Mouse (Mus musculus): ENCODE results near the gene Mxd1. TPM values are rescaled to one million over a fixed set of nuclear protein-coding genes. Genes with fewer than 3 reads are reported as not detected.

Mxd1 gene
- polyA plus RNA-seq, 1 experiment: 11.9 TPM

DNA sequence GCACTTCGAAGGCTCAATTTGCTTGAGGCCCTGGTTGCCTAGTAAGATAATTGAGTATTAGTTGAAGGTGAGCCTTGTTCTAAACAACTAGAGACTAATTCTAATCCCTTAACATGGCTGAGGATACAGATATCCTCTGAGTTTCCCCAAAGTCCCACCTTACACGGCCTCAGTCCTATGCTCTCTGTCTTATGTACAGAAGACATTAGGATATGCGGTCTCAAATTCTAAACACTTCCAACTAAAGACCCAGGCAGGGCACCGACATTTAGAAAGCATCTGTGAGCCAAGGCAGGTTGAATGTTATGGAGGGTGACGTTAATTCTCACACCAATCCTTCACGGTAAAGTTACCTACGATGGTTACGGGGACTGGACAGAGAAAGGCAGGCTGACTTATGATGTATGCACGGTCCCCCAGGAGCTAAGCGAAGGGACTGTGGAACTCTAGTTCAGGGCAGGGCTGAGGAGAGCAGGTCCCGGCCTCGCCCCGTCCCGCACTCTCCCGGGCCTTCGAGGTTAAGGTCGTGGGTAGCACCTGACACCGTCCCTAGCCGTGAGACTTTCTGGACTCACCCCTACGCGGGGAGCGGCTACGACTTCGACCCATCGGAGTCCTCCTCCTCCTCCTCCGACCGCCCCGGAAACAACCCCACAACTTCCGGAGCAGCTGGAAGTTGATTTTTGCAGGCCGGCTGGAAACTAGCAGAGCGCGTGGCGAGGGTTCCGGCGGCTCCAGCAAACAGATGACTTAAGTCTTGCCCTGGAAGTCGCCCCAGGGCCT is 15.1 kb upstream of the Mxd1 start, which contains the start of gene Snrnp27:
TSS of gene Snrnp27 (minus strand) at position 651 of the 783 bp plus-strand sequence.
- no peak for TF ChIP-seq TAL1 (IDR thresholded peaks at IDR 0.05; ENCODE audit: low read length)
- no peak for TF ChIP-seq GATA1 (IDR thresholded peaks at IDR 0.05; ENCODE audit: low read length)
- H3K9me3 ChIP-seq (ENCODE audit: control insufficient read depth, low read length): no peaks in the 10 kb centered on the region
- peaks cover 41% of the 10 kb centered on the region for H3K36me3 ChIP-seq (ENCODE audit: control insufficient read depth)

DNA sequence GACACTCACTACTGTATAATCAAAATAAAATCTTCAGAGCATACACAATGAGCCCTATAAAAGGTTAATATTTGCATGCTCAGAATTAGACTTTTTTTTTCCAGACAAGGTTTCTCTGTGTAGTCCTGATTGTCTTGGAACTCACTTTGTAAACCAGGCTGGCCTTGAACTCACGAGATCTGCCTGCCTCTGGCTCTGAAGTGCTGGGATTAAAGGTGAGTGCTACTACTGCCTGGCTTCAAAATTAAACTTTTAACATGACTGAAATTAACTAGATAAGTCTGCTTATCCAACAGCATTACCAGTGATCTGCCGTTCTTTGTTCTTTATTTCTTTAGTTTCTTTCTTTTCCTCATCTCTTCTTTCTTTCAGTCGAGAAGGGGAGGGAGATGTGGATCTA is 12.3 kb upstream of the Mxd1 start:
- no peaks in the 10 kb centered on the region for H3K9me3 ChIP-seq (ENCODE audit: control insufficient read depth, low read length)
- peaks cover 23% of the 10 kb centered on the region for H3K4me1 ChIP-seq (ENCODE audit: control insufficient read depth)
- no peak overlapping the region for H3K4me3 ChIP-seq (replicated peaks)
- TF ChIP-seq TAL1 (IDR thresholded peaks at IDR 0.05; ENCODE audit: low read length): no peak
- no peak for TF ChIP-seq GATA1 (IDR thresholded peaks at IDR 0.05; ENCODE audit: low read length)
- H3K36me3 ChIP-seq (ENCODE audit: control insufficient read depth): peaks cover 67% of the 10 kb centered on the region
- H3K27me3 ChIP-seq (ENCODE audit: control insufficient read depth): 0 out of 2 replicates have a peak, but pooled peaks cover 2% of the 10 kb centered on the region

More for the DNA sequence above, 15.1 kb upstream of the Mxd1 start, which contains the start of gene Snrnp27:
- H3K27me3 ChIP-seq (ENCODE audit: control insufficient read depth): 0 out of 2 replicates have a peak, but pooled peaks cover 2% of the 10 kb centered on the region
- peaks cover 29% of the 10 kb centered on the region for H3K4me1 ChIP-seq (ENCODE audit: control insufficient read depth)
- H3K4me3 ChIP-seq (replicated peaks): peak within 1 kb of the TSS; percentile 75

DNA sequence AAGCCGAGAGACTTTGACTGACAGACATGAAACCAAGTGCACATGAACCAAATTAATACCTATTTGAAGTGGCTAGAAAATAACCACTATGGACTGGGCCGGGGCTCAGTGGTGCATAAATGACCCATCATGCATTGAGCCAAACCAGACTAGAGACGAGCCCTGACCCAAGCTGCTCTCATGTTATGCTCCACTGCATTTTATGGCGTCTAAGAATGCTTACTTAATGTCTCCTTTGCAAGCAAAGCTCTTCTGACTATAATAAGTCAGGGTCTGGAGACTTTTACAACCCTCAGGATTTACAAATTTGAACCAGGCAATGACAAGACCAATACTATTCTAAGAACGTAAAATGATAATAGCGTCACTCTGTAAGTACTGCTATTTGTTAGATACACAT is 9.4 kb upstream of the Mxd1 start:
- H3K4me3 ChIP-seq (replicated peaks): no peak overlapping the region
- TF ChIP-seq GATA1 (IDR thresholded peaks at IDR 0.05; ENCODE audit: low read length): no peak
- TF ChIP-seq TAL1 (IDR thresholded peaks at IDR 0.05; ENCODE audit: low read length): no peak
- H3K27me3 ChIP-seq (ENCODE audit: control insufficient read depth): no peaks in the 10 kb centered on the region
- H3K4me1 ChIP-seq (ENCODE audit: control insufficient read depth): peaks cover 9% of the 10 kb centered on the region
- peaks cover 96% of the 10 kb centered on the region for H3K36me3 ChIP-seq (ENCODE audit: control insufficient read depth)
- H3K9me3 ChIP-seq (ENCODE audit: control insufficient read depth, low read length): no peaks in the 10 kb centered on the region

DNA sequence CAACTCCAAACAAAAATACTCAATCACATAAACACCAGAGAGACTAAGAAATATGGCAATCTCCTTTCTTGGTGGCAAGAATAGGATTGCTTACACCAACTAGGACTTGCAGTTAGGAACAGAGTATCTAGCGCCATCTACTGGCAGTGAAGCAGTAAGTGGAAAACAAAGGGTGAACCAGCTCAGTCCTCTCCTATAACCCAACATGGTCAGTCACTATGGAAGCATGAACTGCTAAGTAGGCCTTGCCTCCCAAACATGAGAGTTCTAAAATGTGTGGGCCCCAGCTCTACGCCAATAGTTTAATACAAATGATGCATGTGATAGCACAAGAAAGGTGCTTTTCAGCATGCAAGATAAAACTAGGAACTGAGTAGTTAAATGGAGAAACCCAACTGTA is 1.9 kb upstream of the Mxd1 start:
- no peaks in the 10 kb centered on the region for H3K9me3 ChIP-seq (ENCODE audit: control insufficient read depth, low read length)
- H3K4me1 ChIP-seq (ENCODE audit: control insufficient read depth): peaks cover 43% of the 10 kb centered on the region
- no peak for TF ChIP-seq GATA1 (IDR thresholded peaks at IDR 0.05; ENCODE audit: low read length)
- no peak for TF ChIP-seq TAL1 (IDR thresholded peaks at IDR 0.05; ENCODE audit: low read length)
- peaks cover 77% of the 10 kb centered on the region for H3K36me3 ChIP-seq (ENCODE audit: control insufficient read depth)
- H3K4me3 ChIP-seq (replicated peaks): no peak overlapping the region
- no peaks in the 10 kb centered on the region for H3K27me3 ChIP-seq (ENCODE audit: control insufficient read depth)

DNA sequence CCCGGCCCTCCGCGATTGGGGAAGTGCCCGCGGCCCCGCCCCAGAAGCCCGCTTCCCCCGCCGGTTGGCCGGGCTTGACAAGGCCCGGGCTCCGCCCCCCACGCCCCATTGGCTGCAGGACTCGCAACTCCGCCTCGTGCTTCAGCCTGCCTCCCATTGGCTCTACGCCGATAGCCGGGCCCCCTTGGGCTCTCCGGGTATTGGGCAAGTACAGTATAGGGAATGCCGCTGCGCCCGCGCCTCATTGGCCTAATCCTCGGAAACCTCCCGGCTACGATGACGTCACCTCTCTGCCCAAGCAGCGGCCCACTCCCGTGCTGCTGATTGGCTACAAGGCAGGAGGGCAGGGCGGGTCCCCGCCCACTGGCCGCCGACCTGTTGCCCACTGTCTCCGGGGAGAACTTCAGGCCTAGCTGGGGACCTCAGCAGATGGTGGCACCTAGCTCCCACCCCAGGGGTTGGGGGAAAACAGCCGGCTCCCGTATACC is 323 bp upstream of the Mxd1 start:
- Histone ChIP-seq H3K4me1 (ENCODE audit: control insufficient read depth) (peaks cover 58% of the 10 kb centered on the region), H3K4me3 (replicated peaks) (peak overlapping the region; percentile 70), H3K27me3 (ENCODE audit: control insufficient read depth) (no peaks in the 10 kb centered on the region), H3K36me3 (ENCODE audit: control insufficient read depth) (peaks cover 78% of the 10 kb centered on the region), H3K9me3 (ENCODE audit: control insufficient read depth, low read length) (no peaks in the 10 kb centered on the region)
- TF ChIP-seq GATA1 (IDR thresholded peaks at IDR 0.05; ENCODE audit: low read length): no peak
- no peak for TF ChIP-seq TAL1 (IDR thresholded peaks at IDR 0.05; ENCODE audit: low read length)

DNA sequence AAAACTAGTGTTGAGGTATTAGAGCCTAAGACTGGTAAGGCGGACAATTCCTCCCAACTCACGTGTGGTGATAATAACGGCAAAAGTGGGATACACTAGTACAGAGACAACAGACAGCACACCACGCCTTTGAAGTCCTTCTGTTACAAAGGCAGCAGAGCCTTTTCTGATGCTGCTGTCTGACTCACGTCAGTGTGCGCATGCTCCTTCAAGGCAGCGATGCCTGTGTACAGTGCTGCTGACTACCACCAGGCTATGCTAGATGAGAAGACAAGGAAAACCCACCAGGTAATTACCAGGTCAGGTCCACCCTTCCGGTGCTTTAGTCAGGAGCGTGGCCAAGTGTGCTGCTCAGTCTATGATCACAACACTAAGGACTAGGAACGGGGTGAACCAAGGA is 1.9 kb downstream of the Mxd1 start:
- TF ChIP-seq TAL1 (IDR thresholded peaks at IDR 0.05; ENCODE audit: low read length) (no peak), GATA1 (IDR thresholded peaks at IDR 0.05; ENCODE audit: low read length) (no peak)
- Histone ChIP-seq H3K27me3 (ENCODE audit: control insufficient read depth) (no peaks in the 10 kb centered on the region), H3K9me3 (ENCODE audit: control insufficient read depth, low read length) (no peaks in the 10 kb centered on the region), H3K4me1 (ENCODE audit: control insufficient read depth) (peaks cover 70% of the 10 kb centered on the region), H3K4me3 (replicated peaks) (peak overlapping the region; percentile 70), H3K36me3 (ENCODE audit: control insufficient read depth) (peaks cover 78% of the 10 kb centered on the region)

DNA sequence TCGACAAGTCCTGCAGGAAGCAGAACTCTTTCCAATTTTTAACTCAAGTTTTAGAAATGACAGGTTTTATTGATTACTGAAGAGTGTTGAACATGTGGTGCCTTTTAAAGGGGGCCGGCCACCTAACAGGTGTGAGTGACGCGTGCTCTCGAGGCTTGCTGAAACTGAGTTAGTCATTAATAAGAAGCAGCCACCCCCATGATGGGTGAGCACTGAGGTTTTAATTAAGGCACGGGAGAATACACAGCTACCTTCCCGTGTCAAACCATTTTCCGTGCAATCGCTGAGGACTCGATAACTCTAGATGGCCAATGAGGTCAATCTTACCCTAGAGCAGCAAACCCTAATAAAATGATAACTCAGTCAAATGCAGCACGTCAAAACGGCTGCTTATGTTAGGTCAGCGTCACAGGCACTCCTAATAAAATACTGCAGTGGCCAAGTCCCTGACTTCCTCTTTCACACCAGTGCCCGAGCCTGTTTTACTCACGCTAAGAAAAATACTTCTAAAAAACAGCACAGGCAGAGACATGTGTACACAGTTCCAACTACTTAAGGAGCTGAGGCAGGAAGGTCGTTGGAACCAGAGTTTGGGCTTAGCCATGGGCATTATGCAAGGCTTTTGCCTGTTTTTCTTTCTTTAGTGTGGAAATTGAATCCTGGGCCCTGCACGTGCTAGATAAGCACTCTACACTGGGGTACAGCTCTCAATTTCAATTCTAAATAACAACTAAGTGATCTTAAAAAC is 3.2 kb downstream of the Mxd1 start:
- no peaks in the 10 kb centered on the region for H3K27me3 ChIP-seq (ENCODE audit: control insufficient read depth)
- H3K36me3 ChIP-seq (ENCODE audit: control insufficient read depth): peaks cover 79% of the 10 kb centered on the region
- TF ChIP-seq TAL1 (IDR thresholded peaks at IDR 0.05; ENCODE audit: low read length) (no peak), GATA1 (IDR thresholded peaks at IDR 0.05; ENCODE audit: low read length) (no peak)
- H3K9me3 ChIP-seq (ENCODE audit: control insufficient read depth, low read length): no peaks in the 10 kb centered on the region
- peaks cover 82% of the 10 kb centered on the region for H3K4me1 ChIP-seq (ENCODE audit: control insufficient read depth)
- H3K4me3 ChIP-seq (replicated peaks): peak overlapping the region; percentile 70

DNA sequence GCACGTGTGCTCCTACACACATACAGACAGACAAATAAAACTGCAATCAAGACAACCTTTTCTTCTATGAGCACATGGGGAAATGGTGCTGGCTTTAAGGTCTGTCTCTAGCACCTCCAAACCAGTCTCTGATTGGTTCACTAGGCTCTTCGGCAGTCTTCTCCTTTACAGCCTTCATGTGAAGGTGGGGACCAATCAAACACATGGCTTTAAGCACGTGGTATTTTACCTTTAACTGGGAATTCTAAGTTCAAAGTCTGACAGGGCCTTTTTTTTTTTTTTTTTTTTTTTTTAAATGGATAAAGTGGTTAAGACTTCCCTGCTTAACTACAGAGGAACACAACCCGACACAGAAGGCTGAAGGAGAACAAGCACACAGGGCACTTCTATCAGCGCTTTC is 3.9 kb downstream of the Mxd1 start:
- peaks cover 85% of the 10 kb centered on the region for H3K36me3 ChIP-seq (ENCODE audit: control insufficient read depth)
- TF ChIP-seq TAL1 (IDR thresholded peaks at IDR 0.05; ENCODE audit: low read length): no peak
- TF ChIP-seq GATA1 (IDR thresholded peaks at IDR 0.05; ENCODE audit: low read length): no peak
- peaks cover 82% of the 10 kb centered on the region for H3K4me1 ChIP-seq (ENCODE audit: control insufficient read depth)
- no peaks in the 10 kb centered on the region for H3K9me3 ChIP-seq (ENCODE audit: control insufficient read depth, low read length)
- peak overlapping the region; percentile 70 for H3K4me3 ChIP-seq (replicated peaks)
- H3K27me3 ChIP-seq (ENCODE audit: control insufficient read depth): no peaks in the 10 kb centered on the region
